Mouse (Mus musculus) myocyte (in vitro differentiated cells): Measurements from ENCODE around the gene Hsdl2.

ENCODE experiments used
- CEBPB ChIP-seq: IDR thresholded peaks from 2 replicates; pipeline ENCODE4 v1.6.1; 2011; ENCODE audit warnings: mild to moderate bottlenecking, moderate library complexity; ENCODE audit not compliant: poor library complexity, insufficient read depth, severe bottlenecking
- MAX ChIP-seq: IDR thresholded peaks from one replicate; pipeline ENCODE4 v1.6.1; 2011; ENCODE audit warnings: low read depth, mild to moderate bottlenecking, control low read depth
- MYOD1 ChIP-seq, 3 experiments: IDR thresholded peaks; one replicate each; pipeline ENCODE4 v1.6.1; 2011; ENCODE audit warnings: control low read depth in 2 of 3, low read depth in 2 of 3, mild to moderate bottlenecking in 2 of 3, moderate library complexity in 1 of 3; ENCODE audit not compliant: insufficient read length in 2 of 3, control insufficient read depth in 1 of 3
- POLR2A ChIP-seq: IDR thresholded peaks from one replicate; pipeline ENCODE4 v1.6.1; 2011; ENCODE audit warnings: low read depth, mild to moderate bottlenecking, control low read depth, moderate library complexity; ENCODE audit not compliant: insufficient read length
- SRF ChIP-seq: IDR thresholded peaks from one replicate; pipeline ENCODE4 v1.6.1; 2011; ENCODE audit warnings: low read depth; ENCODE audit not compliant: control insufficient read depth, insufficient read length
- TCF12 ChIP-seq: IDR thresholded peaks from one replicate; pipeline ENCODE4 v1.6.1; 2011; ENCODE audit warnings: mild to moderate bottlenecking, control low read depth; ENCODE audit not compliant: poor library complexity, insufficient read depth, severe bottlenecking
- USF1 ChIP-seq: IDR thresholded peaks from one replicate; pipeline ENCODE4 v1.6.1; 2011; ENCODE audit warnings: low read depth, mild to moderate bottlenecking, control low read depth, moderate library complexity

GRCm38 (mm10) chr4:59565571-59566188 lies 15.7 kb upstream of the Hsdl2 start:
- TF ChIP-seq TCF12 (no peak), POLR2A (no peak), CEBPB (no peak), USF1 (no peak), MYOD1 (IDR thresholded peaks at IDR 0.05; ENCODE audit: control insufficient read depth in 1 of 3, insufficient read length in 2 of 3, low read depth in 2 of 3) (no peak), SRF (no peak), MAX (no peak)
